Mouse (Mus musculus) limb, embryonic 14.5 days (tissue): ENCODE results near the gene Fitm2. TPM values are rescaled to one million over a fixed set of nuclear protein-coding genes. Genes with fewer than 3 reads are reported as not detected.
"Not testable (repeated sequence)": the region's sequence is repeated elsewhere in the genome, so short reads cannot be mapped to it uniquely, and the experiment has no call there.

Source experiments
- ATAC-seq: fragments of 200-750 bp; cut with Nextera tagmentation; 2 replicates; pipeline ENCODE4 v1.8.0; 2017; ENCODE audit warnings: low read depth, moderate number of reproducible peaks, moderate TSS enrichment; ENCODE audit not compliant: low FRiP score
- DNase-seq: peaks from one replicate; pipeline ENCODE4 v3.0.0-alpha.2; 2015; ENCODE audit warnings: low spot score
- H3K27ac ChIP-seq: fragments of 300-500 bp; sonication (generic); replicated peaks from 2 replicates; pipeline ENCODE4 v1.5.1; 2014; ENCODE audit warnings: low read depth, mild to moderate bottlenecking, low read length, moderate library complexity, mixed read lengths
- H3K27me3 ChIP-seq: fragments of 300-500 bp; sonication (generic); 2 replicates; pipeline ENCODE4 v1.6.1; 2014; ENCODE audit warnings: low read length, mixed read lengths; ENCODE audit not compliant: control insufficient read depth, insufficient read depth
- H3K36me3 ChIP-seq: fragments of 300-500 bp; sonication (generic); 2 replicates; pipeline ENCODE4 v1.6.1; 2014; ENCODE audit warnings: mild to moderate bottlenecking, low read length, moderate library complexity, mixed read lengths; ENCODE audit not compliant: control insufficient read depth, insufficient read depth
- H3K4me1 ChIP-seq: fragments of 300-500 bp; sonication (generic); 2 replicates; pipeline ENCODE4 v1.6.1; 2014; ENCODE audit warnings: antibody characterized with exemption, low read length, mixed read lengths; ENCODE audit not compliant: control insufficient read depth, insufficient read depth
- H3K4me2 ChIP-seq: fragments of 300-500 bp; sonication (generic); replicated peaks from 2 replicates; pipeline ENCODE4 v1.6.1; 2014; ENCODE audit warnings: low read depth, mild to moderate bottlenecking, low read length, moderate library complexity; ENCODE audit not compliant: severe bottlenecking
- H3K4me3 ChIP-seq: fragments of 300-500 bp; sonication (generic); replicated peaks from 2 replicates; pipeline ENCODE4 v1.5.1; 2014; ENCODE audit warnings: low read length
- H3K9ac ChIP-seq: fragments of 300-500 bp; sonication (generic); 2 replicates; pipeline ENCODE4 v1.6.1; 2014; ENCODE audit warnings: mild to moderate bottlenecking, low read depth, low read length, moderate library complexity; ENCODE audit not compliant: severe bottlenecking
- H3K9me3 ChIP-seq: fragments of 300-500 bp; sonication (generic); 2 replicates; pipeline ENCODE4 v1.6.1; 2016; ENCODE audit warnings: low read length; ENCODE audit not compliant: control insufficient read depth
- POLR2A ChIP-seq: fragments of 200-500 bp; IDR thresholded peaks from 2 replicates; pipeline ENCODE4 v1.8.0; 2012; ENCODE audit warnings: inconsistent platforms, mild to moderate bottlenecking, moderate library complexity, borderline replicate concordance; ENCODE audit not compliant: insufficient read depth, insufficient read length; ENCODE audit errors: extremely low read depth
- WGBS: fragments of 180-500 bp; shearing (Covaris S2); extraction: QIAGEN DNeasy Blood & Tissue Kit; methylation state at CpG from one replicate; pipeline ENCODE4 v1.1.7; 2014; 5-methylcytosine and 5-hydroxymethylcytosine counted together
- polyA plus RNA-seq, 2 experiments: library from polyadenylated mRNA; depleted of rRNA in 1 of 2; stranded (reverse) in 1 of 2; unstranded in 1 of 2; fragments of >200 nt; fragmentation: Nextera tagmentation in 1 of 2; extraction: Ambion mirVana in 1 of 2; gene quantifications; 2 replicates each; pipeline versions ENCODE4 v1.2.1 to v1.2.3; 2012 to 2014

Fitm2 gene
- polyA plus RNA-seq, 2 experiments = 7.5 to 9.5 TPM

- ATAC-seq (no peak), DNase-seq (no peak)
- H3K9ac ChIP-seq = no peak overlapping the region
- H3K36me3 ChIP-seq = peaks cover 15% of the 10 kb centered on the region
- no peaks in the 10 kb centered on the region for H3K4me1 ChIP-seq
- no peak overlapping the region for H3K27ac ChIP-seq
- no peak overlapping the region for H3K4me3 ChIP-seq
- 72% methylated on average over 4 of the region's 4 CpGs for WGBS
- H3K4me2 ChIP-seq = no peak overlapping the region
- H3K27me3 ChIP-seq = no peaks in the 10 kb centered on the region
- H3K9me3 ChIP-seq = no peaks in the 10 kb centered on the region
- no peak for TF ChIP-seq POLR2A
Observed at GRCm38 (mm10) chr2:163463998-163464397, 8.4 kb downstream of the Fitm2 start.

- no peak overlapping the region for H3K27ac ChIP-seq
Observed at GRCm38 (mm10) chr2:163463251-163463769, 9.1 kb downstream of the Fitm2 start.

GRCm38 (mm10) chr2:163462801-163463200 lies 9.6 kb downstream of the Fitm2 start:
- ATAC-seq (no peak), DNase-seq (no peak)
- H3K27me3 ChIP-seq = no peaks in the 10 kb centered on the region
- no peaks in the 10 kb centered on the region for H3K9me3 ChIP-seq
- H3K36me3 ChIP-seq = peaks cover 5% of the 10 kb centered on the region; the same call in 1 of the 2 replicates
- WGBS = 76% methylated on average over 11 of the region's 11 CpGs
- no peak overlapping the region for H3K4me3 ChIP-seq
- no peak overlapping the region for H3K9ac ChIP-seq
- H3K4me1 ChIP-seq = no peaks in the 10 kb centered on the region
- no peak overlapping the region for H3K27ac ChIP-seq
- H3K4me2 ChIP-seq = no peak overlapping the region
- TF ChIP-seq POLR2A = no peak

More at GRCm38 (mm10) chr2:163463251-163463769, 9.1 kb downstream of the Fitm2 start:
- H3K4me1 ChIP-seq = no peaks in the 10 kb centered on the region
- TF ChIP-seq POLR2A = no peak
- H3K36me3 ChIP-seq = peaks cover 10% of the 10 kb centered on the region
- H3K9ac ChIP-seq = no peak overlapping the region
- DNase-seq (no peak), ATAC-seq (no peak)
- H3K27me3 ChIP-seq = no peaks in the 10 kb centered on the region
- H3K9me3 ChIP-seq = no peaks in the 10 kb centered on the region
- 56% methylated on average over 10 of the region's 10 CpGs for WGBS
- no peak overlapping the region for H3K4me2 ChIP-seq
- no peak overlapping the region for H3K4me3 ChIP-seq

- ATAC-seq = no peak
- Histone ChIP-seq H3K4me2 (no peak overlapping the region), H3K27ac (no peak overlapping the region), H3K4me3 (no peak overlapping the region), H3K4me1 (no peaks in the 10 kb centered on the region), H3K9me3 (no peaks in the 10 kb centered on the region), H3K9ac (no peak overlapping the region), H3K27me3 (no peaks in the 10 kb centered on the region), H3K36me3 (0 out of 2 replicates have a peak, but pooled peaks cover 4% of the 10 kb centered on the region)
- 77% methylated on average over 5 of the region's 5 CpGs for WGBS
- no peak for TF ChIP-seq POLR2A
- no peak for DNase-seq
Observed at GRCm38 (mm10) chr2:163462386-163462785, 10.0 kb downstream of the Fitm2 start.

- not testable (repeated sequence) for H3K4me1 ChIP-seq, H3K9me3 ChIP-seq, H3K4me3 ChIP-seq, DNase-seq, H3K27me3 ChIP-seq, ATAC-seq, H3K36me3 ChIP-seq, H3K9ac ChIP-seq, H3K4me2 ChIP-seq, H3K27ac ChIP-seq
- 94% methylated on average over 8 of the region's 9 CpGs for WGBS
Observed at GRCm38 (mm10) chr2:163461307-163461706, 11.1 kb downstream of the Fitm2 start.

- no peaks in the 10 kb centered on the region for H3K4me1 ChIP-seq
- DNase-seq (no peak), ATAC-seq (no peak)
- no peaks in the 10 kb centered on the region for H3K27me3 ChIP-seq
- H3K9ac ChIP-seq = no peak overlapping the region
- H3K27ac ChIP-seq = no peak overlapping the region
- no peak for TF ChIP-seq POLR2A
- 90% methylated on average over 8 of the region's 8 CpGs for WGBS
- H3K9me3 ChIP-seq = no peaks in the 10 kb centered on the region
- H3K4me2 ChIP-seq = no peak overlapping the region
- H3K36me3 ChIP-seq = no peaks in the 10 kb centered on the region
- H3K4me3 ChIP-seq = no peak overlapping the region
Observed at GRCm38 (mm10) chr2:163460622-163461021, 11.8 kb downstream of the Fitm2 start.
